9 mouse cellular contexts compared by ENCODE assay signal in the genomic region with DNA sequence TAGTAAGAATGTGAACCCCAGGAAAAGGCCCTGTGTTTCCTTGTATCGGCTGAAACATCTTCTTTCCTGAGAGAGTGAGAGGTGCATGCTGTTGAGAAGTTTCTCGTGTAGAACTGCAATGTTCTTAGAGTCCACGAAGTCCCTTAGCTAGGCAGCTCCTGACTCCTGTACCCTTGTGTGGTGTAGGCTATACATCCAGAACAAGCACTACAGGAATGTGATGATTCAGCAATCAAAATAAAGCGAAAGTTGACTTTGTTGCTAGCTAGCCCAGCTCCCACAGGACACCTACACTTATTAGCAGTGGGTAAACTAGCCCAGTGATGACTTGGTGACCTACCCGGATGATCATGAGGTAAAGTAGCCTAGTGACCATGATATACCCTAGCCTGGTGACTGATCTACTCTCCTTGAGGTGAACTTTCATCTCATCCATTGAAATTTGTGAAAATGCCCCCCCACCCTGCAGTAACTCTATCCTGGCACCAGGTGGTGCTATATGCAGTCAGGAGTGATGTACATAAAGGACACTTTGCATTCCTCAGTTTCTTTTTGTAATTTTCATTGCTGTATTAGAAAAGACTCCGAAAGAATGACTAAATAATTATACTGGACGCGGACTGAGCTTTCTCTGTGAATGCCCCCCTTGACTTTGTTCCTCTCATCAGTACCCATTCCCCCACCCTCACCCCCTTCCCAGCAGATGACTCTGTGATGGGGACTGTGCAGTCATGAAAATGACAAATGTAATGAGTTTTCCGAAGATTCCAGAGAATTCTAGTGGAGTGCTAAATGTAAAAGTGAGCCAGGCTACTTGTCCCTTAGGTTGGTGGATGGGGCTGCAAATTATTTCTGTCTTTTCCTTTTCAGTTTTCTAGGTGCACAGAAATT.
DNase-seq lines count a peak whose midpoint lies in the region; ATAC-seq and TF ChIP-seq lines count a peak whose summit lies in the region.
"Had no signal": no experiment of that assay in that cellular context is flagged by ENCODE, and none has a peak within 500 bp of the region (broad histone marks: within the 10 kb centered on the region; RNA-seq: fewer than 3 reads in every experiment).

No protein-coding gene starts in this region.

- no peak for TF ChIP-seq POLR2A in liver, adult 2 months (IDR thresholded peaks at IDR 0.05; ENCODE audit: extremely low read depth, insufficient read depth, low read length)

- H3K79me2 ChIP-seq in liver, adult 2 months (ENCODE audit: control insufficient read depth, insufficient read depth, low read length): no peaks in the 10 kb centered on the region

- H3K27me3 ChIP-seq in embryonic facial prominence, embryonic 14.5 days (replicated peaks; ENCODE audit: control insufficient read depth, insufficient read depth, low read length): no peaks in the 10 kb centered on the region
- H3K27me3 ChIP-seq in liver, adult 2 months (ENCODE audit: control insufficient read depth, insufficient read depth, low read length): 0 out of 2 replicates have a peak, but pooled peaks cover 2% of the 10 kb centered on the region
- H3K27me3 ChIP-seq: embryonic facial prominence, embryonic 13.5 days had no signal

- ATAC-seq in embryonic facial prominence, embryonic 14.5 days (ENCODE audit: low read depth): no peak
- no peak for ATAC-seq in erythroblast, adult 5-6 weeks (replicated peaks; ENCODE audit: low FRiP score, poor library complexity, severe bottlenecking)

- peak; percentile 22 for DNase-seq in ovary, postnatal 14 days (ENCODE audit: low spot score)
- DNase-seq in ovary, postnatal 36 days (ENCODE audit: low spot score): no peak
- DNase-seq in adipocyte (ENCODE audit: low spot score): peak; percentile 33
- DNase-seq in embryonic facial prominence, embryonic 14.5 days (ENCODE audit: low spot score): peak; percentile 29
- DNase-seq in induced T-regulatory cell, adult 2 months (ENCODE audit: low read depth): peak; percentile 60
- peak; percentile 14 for DNase-seq in liver, adult 2 months (ENCODE audit: extremely low read depth, low read depth, low spot score)
- peak; percentile 64 for DNase-seq in naive thymus-derived CD4-positive, alpha-beta T cell, adult 2 months (ENCODE audit: low read depth)

- 52% methylated on average over 9 of the region's 9 CpGs for WGBS in embryonic facial prominence, embryonic 14.5 days
- 41% methylated on average over 9 of the region's 9 CpGs for WGBS in liver, adult 2 months

- no peaks in the 10 kb centered on the region for H3K36me3 ChIP-seq in embryonic facial prominence, embryonic 14.5 days (ENCODE audit: control insufficient read depth, insufficient read depth, low read length)
- no peaks in the 10 kb centered on the region for H3K36me3 ChIP-seq in liver, adult 2 months (ENCODE audit: control insufficient read depth, insufficient read depth, low read length)
- H3K36me3 ChIP-seq: embryonic facial prominence, embryonic 13.5 days had no signal

- no peaks in the 10 kb centered on the region for H3K9me3 ChIP-seq in embryonic facial prominence, embryonic 14.5 days (ENCODE audit: control insufficient read depth, low read length)
- H3K9me3 ChIP-seq: embryonic facial prominence, embryonic 13.5 days had no signal

- TF ChIP-seq CTCF in liver, adult 2 months (IDR thresholded peaks at IDR 0.05; ENCODE audit: low read depth, low read length): peak; percentile 43

- H3K4me2 ChIP-seq in embryonic facial prominence, embryonic 14.5 days (ENCODE audit: low read depth, low read length): no peak overlapping the region
- H3K4me2 ChIP-seq: embryonic facial prominence, embryonic 13.5 days had no signal

- no peak overlapping the region for H3K27ac ChIP-seq in embryonic facial prominence, embryonic 14.5 days (replicated peaks; ENCODE audit: low read depth, low read length)
- H3K27ac ChIP-seq in liver, adult 2 months (replicated peaks; ENCODE audit: insufficient read depth, low read depth, low read length): no peak overlapping the region
- H3K27ac ChIP-seq: embryonic facial prominence, embryonic 13.5 days had no signal

- no peaks in the 10 kb centered on the region for H3K4me1 ChIP-seq in embryonic facial prominence, embryonic 14.5 days (ENCODE audit: control insufficient read depth, insufficient read depth, low read length)
- peaks cover 2% of the 10 kb centered on the region; the same call in 1 of the 2 replicates for H3K4me1 ChIP-seq in liver, adult 2 months (ENCODE audit: control insufficient read depth, insufficient read depth, low read length)
- H3K4me1 ChIP-seq: embryonic facial prominence, embryonic 13.5 days had no signal

- no peak overlapping the region for H3K4me3 ChIP-seq in embryonic facial prominence, embryonic 14.5 days (ENCODE audit: low read depth, low read length)
- no peak overlapping the region for H3K4me3 ChIP-seq in liver, adult 2 months (ENCODE audit: insufficient read depth, low read depth, low read length)
- H3K4me3 ChIP-seq: embryonic facial prominence, embryonic 13.5 days had no signal

- no peak overlapping the region for H3K9ac ChIP-seq in embryonic facial prominence, embryonic 14.5 days (ENCODE audit: low read depth, low read length)
- H3K9ac ChIP-seq in liver, adult 2 months (ENCODE audit: low read depth, low read length): no peak overlapping the region
- H3K9ac ChIP-seq: embryonic facial prominence, embryonic 13.5 days had no signal
